Mouse (Mus musculus): ENCODE data around the gene Slc35e3.

Gene Slc35e3

DNA sequence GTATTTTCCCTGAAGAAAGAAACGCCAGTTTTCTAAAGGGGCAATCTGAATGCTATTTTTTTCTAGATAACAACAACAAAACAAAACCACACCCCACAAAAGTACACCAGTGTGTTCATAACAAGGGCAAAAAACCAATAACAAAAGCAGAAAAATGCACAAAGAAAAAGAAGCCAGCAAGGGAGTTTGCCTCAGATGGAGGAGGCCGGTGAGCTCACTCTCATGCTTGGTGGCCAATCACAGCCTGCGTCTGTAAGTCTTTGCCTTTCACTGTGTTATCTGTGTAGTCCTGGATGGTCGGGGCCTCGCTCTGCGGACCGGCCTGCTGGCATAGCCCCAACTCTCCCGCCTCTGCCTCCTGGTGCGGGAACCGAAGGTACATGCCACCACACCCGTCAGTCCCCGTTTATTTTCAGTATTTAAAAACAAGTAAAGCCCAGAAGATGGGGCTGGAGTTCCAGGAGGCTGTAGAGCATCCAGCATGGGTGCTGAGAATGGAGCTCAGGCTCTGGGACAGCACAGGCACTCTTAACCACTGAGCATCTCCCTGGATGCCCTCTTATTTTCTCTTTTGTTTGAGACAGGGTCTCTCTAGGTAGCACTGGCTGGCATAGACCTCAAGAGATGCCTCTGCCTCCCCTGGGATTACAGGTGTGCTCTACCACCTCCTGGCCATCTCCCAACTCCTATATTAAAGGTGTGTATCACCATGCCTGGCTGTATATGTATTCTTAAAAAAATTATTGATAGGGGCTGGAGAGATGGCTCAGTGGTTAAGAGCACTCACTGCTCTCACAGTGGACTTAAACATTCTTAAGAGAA lies 30.3 kb upstream of the Slc35e3 start:
- DNase-seq (ENCODE audit: low spot score), result no peak

DNA sequence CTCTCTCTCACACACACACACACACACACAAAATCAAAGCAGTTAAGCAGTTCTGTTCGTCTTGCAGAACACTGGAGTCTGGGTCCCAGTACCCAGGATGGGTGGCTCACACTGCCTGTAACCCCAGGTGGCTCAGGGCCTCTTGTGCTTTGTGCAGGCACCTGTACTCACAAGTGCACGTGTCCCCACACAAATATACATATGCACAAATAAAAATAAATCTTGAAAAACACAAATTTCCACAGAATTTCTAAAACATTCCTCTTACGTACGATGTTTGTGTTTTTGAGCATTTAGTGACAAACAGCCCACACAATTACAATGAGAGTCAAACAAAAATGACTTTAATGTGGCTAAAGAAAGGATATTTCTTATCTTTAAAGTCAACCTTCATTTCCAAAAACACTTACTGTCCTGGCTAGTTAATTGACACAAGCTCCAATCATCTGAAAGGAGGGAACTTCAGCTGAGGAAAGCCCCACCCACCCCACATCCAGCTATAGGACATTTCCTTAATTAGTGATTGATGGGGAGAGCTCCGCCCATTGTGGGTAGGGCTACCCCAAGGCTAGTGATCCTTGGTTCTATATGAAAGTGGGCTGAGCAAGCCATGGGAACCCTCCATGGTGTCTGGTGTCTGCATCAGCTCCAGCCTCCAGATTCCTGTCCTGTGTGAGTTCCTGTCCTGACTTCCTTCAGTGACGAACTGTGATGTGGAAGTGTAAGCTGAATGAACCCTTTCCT lies 29.4 kb upstream of the Slc35e3 start:
- no peak for DNase-seq (ENCODE audit: low spot score)

DNA sequence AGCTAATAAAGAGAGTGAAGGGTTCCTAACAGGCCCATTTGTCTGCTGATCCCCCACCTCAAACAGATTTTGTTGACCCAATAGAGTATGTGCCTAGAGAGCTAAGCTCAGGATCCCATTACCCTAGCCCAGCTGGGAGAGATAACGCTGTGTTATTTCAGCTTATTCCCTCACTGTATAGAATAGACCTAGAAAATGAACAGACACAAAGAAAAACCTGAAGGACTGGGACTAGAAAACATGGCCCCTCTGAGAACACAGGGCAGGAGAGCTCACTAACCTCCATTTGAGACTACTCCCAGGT lies 28.6 kb upstream of the Slc35e3 start:
- no peak for DNase-seq (ENCODE audit: low spot score)

DNA sequence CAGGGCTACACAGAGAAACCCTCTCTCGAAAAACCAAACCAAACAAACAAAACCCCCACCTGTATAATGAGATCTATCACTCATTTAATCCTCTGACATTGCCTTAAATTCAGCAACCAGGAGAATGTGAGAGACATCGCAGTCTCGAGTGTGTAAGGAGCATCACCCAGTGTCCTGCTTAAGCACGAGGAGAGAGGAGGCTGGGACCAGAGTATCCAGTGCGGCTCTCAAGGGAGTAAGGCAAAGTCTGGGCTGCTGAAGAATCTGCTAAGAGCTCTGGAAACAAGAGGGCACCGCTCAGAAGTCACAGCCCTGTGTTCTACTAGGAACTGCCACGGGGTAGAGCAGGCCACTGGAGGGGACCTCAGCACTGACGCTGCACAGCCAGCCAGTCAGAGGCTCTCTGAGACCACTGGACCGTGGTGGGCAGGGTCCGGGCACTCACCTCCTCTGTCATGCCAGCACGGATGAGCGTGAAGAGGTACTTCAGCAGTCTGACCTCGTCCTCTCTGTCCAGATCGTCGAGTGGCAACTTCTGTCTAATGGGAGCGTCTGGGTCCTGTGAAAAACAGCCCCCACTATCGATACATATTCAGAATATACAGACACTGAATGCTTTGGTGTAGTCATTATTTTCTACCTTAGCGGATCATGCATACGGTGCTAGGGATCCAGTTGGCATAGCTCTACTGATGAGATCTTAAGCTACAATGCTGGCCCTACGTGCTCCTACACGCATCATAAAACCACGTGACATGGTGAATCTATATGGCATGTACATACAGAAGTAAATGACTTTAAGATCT lies 28.0 kb upstream of the Slc35e3 start:
- DNase-seq (ENCODE audit: low spot score), result no peak

DNA sequence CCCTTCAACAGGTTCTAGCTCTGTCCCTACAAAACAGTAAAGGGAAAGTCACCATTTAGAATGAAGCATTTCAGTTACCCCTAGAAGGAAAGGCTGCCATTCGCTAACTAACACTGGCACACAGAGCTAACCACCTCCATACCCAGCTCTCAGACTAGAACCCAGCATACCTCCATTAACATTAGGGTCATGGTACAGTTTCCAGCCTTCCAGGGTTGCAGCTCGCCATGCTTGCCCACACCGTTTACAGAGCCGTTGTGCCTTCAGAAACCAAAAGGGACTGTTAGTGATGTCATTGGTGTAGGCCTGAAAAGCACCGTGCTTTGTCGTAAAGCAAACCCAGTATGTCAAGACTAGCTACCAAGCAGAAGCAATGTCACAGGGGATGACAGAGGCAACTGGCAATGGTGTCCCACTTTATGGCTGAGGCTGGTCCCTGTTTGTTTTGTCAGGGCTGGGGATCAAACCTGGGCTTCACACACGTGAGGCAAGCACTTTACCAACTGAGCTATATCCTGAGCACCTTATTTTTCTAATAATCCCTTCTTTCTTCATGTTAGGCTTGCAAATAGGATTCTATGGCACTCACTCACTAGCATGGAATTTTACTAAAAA lies 27.0 kb upstream of the Slc35e3 start:
- DNase-seq (ENCODE audit: low spot score), result no peak

DNA sequence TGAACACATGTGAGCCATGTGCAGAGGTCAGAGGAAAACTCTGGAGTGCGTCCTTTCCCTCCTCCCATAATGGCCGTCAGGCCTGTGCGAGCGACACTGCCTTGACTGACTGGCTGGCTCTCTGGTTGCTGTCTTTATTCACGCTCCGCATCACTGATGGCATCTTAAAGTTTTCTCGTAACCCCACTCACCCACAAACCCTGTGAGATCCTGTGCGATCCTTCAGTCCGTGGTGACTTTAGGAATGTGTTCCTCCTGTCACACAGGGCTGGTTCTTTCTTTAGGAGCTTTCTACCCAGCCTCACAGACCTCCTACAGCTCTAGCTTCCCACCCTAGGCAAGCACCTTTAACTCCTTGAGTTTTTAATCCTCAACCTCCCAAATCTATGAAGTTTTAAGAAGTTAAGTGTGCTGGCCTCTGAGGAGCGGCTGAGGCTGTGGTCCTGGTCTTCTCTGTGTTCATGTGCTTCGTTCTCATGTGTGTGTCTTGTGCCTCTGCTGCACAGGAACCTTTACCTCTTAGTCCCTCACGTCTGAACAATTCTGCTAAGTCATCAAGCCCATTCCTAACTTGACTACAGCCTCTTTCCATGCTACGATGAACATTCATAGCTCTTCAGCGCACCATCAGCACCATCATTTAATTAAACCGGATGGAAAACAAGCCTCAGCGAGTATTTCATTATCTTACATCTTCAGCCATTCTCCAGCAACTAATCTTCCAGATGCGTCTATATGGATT lies 26.4 kb upstream of the Slc35e3 start:
- no peak for DNase-seq (ENCODE audit: low spot score)

DNA sequence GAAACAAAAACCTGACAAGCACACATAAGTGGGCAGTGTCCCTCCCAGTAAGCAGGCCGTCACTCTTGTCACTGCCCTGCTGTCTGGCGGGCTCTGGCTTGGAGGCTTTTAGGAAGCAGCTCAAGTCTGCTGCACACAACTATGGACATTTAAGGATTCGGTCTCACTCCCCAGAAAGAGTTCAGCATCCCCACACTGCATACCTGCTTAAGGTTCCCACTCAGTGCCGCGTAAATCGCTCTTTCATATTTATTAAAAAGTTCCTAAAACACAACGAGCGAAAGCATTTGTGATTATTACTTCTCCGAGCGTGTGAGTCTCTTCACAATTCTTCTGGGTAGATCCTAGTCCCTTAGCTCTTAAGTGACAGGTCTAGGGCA lies 25.0 kb upstream of the Slc35e3 start:
- no peak for DNase-seq (ENCODE audit: low spot score)

DNA sequence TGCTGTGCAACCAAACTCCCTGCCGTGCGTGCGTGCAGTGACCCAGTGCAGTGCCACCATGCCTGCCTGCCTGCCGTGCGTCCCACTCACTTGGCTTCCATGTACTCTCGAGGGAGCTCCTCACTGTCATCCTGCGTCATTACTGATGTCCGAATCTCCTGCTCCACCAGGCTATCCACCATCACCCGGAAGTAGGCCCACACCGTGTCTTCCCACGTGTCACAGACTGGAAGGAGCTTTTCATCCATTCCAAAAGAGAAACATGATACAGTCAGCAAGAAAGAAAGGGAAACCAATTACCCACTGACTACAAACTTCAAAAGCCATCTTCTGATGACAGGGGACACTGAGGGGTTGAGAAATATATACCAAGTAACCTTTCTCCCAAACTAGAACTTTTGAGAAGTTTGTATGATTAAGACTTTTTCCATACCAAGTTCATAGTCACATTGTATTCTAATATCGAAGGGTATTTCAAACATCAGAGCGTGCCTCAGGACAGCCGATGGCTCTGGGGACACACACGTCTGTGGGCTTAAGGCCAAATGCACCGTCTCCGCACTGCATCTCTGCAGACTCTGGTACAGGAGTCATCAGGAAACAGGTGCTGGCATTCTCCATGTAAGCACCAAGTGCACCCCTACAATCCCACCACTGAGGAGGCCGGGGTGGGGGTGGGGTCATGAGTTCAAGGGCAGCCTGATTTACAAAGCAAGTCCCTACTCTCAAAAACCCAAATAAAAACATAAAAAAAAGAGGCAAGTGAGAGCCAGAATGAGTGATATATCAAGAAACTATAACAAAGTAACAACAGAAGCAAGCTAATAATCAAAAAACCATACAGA lies 24.3 kb upstream of the Slc35e3 start:
- no peak for DNase-seq (ENCODE audit: low spot score)

DNA sequence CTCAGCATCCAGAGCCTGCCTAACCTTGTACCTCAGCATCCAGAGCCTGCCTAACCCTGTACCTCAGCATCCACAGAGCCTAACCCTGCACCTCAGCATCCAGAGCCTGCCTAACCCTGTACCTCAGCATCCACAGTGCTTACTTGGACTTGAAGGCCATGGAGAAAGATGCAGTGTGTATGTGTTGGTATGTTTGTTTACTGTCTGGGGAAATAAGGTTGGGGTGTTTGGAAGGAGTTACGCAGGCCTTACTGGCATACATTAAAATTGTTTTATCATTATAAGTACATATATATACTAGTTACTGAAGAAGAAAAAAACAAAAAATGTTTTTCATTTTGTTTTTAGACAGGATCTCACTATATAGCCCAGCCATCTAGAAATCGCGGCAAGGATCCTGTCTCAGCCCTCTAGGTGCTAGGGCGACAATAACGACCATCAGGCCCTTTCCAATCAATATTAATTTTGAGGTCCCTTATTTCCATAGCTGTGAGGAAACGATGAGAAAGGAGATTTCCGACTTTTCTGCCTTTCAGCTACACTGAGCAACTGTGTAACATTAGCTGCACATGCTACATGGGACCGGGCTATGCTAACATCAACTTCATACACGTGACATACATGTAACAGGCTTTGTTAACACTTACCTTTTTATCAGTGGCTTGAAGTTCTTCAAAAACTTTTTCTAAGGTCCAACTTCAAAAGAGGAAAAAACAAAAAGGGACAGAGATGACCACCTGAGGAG lies 23.5 kb upstream of the Slc35e3 start:
- DNase-seq (ENCODE audit: low spot score), result no peak

DNA sequence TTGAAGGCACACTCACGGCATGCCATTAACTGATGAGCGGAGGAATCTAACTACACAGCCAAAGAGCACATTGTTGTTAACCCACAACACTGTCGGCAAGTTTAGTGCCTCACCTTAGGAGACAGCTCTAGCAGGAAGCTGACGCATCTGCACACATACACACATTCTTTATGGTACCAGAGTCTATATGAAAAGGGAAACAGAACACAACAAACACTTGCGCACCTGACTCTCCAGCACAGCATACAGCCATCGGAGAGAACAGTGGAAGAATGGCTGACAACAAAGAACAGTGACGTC lies 21.9 kb upstream of the Slc35e3 start:
- DNase-seq (ENCODE audit: low spot score), result no peak

DNA sequence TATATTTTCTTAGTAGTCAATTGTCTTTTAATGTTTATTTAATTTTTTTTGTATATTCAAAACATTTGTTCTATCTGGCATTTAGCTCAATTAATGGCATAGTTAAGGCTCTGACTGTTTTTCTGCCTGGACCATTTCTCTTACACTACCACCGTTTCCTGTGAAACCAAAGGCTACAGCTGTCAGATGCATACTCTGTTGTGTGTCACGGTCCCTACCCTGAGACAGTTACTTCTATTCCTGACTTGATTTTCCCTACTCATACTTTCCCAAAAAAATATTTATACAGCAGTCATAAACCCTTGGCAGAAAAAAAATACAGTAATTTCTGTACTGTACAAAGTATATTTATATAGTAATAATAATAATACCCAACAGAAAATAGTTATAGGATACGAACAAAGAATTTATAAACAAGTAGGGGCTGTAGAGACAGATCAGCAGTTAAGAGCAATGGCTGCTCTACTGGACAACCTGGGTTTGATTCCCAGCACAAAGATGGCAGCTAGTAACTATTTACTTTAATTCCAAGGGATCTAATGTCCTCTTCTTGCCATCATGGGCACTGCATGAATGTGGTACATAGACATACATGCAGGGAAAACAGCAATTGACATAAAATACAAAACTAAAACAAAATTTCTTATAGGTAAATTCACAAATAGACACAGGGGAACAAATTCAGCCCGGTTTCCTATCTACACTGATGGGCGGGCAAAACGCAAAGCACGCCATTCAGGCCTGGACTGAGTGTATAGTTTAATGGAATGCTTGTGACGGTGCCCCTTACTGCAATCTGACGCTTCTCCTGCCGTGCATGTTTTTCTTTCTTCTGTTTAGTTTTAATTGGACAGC lies 21.3 kb upstream of the Slc35e3 start:
- DNase-seq (ENCODE audit: low spot score), result no peak

DNA sequence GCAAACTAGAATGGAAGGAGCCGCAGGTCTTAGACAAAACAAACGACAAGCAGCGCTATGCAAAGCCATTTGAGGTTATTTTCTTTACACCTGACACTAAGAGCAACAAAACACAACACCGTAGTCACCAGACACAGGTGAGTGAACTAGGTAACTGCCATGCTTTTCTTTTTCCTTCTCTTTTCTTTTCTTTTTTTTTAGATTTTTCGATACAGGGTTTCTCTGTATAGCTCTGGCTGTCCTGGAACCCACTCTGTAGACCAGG lies 20.7 kb upstream of the Slc35e3 start:
- DNase-seq (ENCODE audit: low spot score), result no peak

DNA sequence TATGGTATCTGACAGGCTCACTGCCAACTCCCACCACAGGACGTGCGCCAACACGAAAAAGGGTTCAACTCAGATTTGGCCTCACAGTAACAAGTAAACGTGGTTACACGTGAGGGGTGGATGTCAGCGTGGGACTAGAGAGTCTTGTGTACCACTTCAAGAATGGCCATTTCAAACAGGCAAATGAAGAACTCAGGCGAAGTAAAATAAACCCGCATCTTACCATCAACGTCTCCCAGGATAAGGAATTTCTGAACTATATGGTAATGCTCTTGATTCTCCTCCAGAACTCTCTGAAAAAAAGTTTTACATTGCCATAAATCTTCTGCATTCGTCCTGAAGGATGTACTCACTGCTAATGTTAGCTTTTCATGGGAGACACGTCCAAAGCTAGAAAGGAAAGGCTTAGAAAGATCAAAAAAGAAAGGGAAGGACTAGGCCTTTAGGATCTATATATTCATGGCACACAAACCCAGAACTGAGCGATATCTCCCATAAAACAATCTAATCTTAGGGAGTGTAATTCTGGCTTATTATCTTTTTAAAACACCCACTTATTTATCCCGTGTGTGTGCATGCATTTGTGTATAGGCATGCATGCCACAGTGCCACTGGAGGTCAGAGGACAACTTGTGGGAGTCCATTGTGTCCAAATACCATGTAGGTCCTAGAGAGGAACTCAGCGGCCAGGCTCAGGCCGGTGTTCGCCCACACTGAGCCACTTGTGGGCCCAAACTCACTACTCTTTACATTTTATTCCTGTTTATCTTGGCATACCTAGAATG lies 20.1 kb upstream of the Slc35e3 start:
- no peak for DNase-seq (ENCODE audit: low spot score)

DNA sequence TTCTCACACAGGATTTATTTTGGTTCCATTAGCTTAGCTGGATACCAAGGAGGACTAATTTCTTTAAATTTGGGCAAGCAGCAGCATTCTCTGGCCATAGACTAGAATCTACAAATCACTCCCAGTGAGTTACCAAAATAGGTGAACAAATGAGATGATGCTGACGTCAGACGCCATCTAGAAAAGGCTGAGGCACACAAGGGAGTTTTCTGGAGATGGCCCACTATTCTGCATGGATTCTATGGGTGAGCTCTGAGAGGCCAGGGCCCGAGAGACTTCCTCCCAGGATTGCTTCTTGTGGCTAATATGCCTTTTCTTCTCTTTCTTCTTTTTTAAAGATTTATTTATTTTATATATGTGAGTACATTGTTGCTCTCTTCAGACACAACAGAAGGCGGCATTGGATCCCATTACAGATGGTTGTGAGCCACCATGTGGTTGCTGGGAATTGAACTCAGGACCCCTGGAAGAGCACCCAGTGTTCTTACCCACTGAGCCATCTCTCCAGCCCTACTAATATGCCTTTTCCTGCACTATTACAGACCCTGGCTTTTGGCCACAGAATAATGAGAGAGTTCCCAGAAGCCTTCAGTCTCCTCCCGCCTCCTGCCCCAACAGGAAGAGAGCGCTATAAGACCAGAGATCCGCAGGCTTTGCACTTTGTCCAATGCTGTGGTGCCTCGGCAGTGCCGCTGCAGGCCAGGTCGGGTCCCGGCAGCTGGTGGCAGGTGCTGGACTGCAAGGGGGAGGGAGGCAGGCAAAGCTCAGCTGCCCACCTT lies 19.1 kb upstream of the Slc35e3 start:
- DNase-seq (ENCODE audit: low spot score), result no peak

DNA sequence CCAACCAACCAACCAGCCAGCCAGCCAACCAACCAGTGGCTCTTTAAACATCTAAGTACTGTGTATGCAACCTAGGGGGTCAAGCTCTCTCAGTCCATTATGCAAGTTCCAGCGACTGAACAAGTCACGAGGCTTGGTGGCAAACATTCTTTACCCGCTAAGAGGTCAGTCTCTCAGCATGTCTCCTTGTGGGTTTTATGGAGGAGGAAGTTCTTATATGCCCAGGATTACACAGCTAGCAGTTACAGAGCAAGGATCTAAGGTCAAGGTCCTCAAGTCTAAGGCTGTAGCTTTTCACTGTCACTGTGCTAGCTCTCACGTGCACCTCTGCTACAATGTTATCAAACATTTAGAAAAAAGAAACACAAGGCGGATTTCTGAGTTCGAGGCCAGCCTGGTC lies 18.4 kb upstream of the Slc35e3 start:
- DNase-seq (ENCODE audit: low spot score), result no peak

DNA sequence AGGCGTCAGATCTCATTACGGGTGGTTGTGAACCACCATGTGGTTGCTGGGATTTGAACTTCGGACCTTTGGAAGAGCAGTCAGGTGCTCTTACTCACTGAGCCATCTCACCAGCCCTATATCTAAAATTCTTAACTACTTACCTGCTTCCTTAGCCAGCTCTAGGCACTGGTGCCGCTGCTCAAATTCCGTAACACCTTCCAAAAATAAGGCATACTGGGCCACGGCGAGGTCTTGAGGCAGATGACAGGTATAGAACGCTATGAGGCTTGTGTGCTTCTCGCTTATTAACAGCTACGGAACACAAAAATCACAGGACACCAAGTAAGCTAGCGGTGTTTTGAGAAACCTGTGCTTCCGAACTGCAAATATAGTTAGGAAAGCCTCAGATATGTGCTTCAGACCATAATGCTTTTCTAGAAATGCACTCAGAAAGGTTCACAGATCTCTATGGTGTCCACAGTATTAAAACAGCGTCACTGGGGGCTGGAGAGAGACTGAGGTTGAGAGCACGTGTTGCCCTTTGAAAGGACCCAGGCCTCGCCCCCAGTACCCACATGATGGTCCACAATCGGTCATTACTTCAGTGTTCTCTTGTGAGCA lies 17.5 kb upstream of the Slc35e3 start:
- DNase-seq (ENCODE audit: low spot score), result no peak

DNA sequence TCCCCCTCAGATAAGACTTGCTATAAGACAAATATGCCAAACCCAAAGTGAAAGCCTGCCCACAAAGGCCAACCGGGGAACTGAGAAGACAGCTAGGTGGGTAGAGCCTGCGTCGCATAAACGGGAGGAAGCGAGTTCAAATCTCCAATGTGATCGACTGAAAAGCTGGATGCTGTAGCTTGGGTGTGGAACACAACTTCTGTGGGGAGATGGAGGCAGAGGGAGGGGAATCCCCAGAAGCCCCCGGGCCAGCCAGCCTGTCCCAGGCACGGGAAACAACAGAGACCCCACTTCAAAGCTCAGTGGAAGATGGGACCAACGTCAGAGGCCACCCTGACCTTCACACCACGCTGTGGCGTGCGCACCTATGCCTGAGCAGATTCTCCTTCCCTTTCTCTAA lies 16.8 kb upstream of the Slc35e3 start:
- DNase-seq (ENCODE audit: low spot score), result no peak
